Mouse (Mus musculus): ENCODE measurements around the gene Supt7l.

Supt7l gene

DNA sequence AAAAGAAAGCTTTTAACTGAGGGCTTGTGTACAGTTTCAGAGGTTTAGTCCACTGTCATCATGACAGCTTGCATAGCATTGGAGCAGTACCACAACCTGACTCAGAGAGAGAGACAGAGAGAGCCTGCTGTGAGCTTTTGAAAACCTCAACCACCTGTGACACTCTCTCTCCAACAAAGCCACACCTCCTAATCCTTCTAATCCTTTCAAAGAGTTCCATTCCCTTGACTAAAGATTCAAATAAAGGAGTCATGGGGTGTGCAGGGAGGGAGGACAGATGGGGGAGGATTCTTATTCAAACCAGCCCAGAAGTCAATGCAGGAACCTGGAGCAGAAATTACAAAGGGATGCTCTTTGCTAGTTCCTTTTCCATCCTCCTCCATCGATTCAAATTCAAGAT, 35.6 kb downstream of the Supt7l start:
- peak; percentile 90 for DNase-seq (ENCODE audit: low read depth, low spot score)

DNA sequence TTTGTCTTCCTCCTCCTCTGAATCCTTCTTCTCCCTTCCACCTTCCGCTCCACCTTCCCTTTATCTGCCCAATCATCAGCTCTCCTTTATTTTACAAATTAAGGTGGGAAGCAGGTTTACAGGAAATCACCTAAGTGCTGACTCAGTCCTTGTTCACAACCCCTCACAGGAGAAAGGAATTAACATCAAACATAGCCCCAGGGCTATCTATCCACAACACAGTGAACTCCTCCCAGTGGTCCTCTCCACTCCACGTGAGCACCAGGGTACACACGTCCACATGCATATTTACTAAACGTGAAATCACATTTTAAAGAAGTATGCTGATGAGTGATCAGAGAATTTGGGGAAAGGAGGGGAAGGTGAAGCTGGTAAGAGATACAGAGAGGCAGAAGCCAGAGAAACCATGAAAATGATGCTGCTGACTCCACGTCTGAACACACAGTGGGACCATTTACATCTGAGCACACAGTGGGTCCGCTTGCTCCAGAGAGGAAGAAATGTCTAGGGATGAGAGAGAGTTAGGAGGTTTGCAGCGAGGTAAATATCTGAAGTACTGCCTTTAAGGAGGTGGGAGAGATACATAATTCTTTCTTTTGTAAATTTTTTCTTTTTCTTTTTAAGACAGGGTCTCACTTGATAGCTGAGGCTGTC, 38.4 kb downstream of the Supt7l start:
- DNase-seq (ENCODE audit: low read depth, low spot score) = peak; percentile 95

DNA sequence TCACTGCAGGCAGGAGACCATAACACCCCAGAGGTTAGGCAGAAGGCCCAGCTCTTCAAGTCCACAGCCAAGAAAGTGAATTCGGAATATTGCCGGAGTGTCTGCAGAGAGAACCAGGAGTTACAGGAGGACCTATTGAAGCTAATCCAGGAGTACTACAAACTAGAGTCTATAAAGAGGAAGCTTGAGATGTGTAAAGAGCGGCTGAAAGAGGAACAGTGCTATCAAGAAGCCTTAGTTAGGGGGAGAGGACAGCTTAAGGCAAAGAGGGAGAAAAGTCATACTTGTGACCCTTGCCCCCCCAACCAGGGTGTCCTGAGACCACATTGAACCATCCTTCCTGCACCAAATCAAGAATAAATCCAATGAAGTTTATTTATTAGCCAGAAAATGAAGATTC, 39.7 kb downstream of the Supt7l start:
- DNase-seq (ENCODE audit: low read depth, low spot score) = no peak

DNA sequence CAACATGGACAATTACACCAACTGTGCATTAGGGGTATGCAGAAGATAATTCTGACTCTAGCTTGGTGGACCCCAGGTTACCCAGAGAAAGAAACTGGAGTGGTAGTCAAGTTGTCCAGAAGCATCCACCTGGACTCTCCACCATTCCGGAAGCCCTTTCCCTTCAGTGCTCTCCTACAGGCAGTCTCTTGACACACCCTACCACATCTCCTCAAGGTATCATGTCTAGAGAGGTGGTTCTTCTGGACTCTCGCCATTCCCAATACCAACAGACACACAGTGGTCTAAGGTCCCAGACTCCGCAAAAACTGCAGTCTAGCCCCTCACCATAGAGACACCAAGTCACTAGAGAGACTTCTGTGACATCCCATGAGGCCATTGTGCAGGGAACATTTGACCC, 42.2 kb downstream of the Supt7l start, which contains the start of gene 4930548H24Rik:
TSS of gene 4930548H24Rik (plus strand) at position 301 of the 400 bp plus-strand sequence.
- no peak for DNase-seq (ENCODE audit: low read depth, low spot score)

GRCm38 (mm10) chr5:31480536-31480935, 47.1 kb downstream of the Supt7l start:
- DNase-seq (ENCODE audit: low read depth, low spot score) = no peak

DNA sequence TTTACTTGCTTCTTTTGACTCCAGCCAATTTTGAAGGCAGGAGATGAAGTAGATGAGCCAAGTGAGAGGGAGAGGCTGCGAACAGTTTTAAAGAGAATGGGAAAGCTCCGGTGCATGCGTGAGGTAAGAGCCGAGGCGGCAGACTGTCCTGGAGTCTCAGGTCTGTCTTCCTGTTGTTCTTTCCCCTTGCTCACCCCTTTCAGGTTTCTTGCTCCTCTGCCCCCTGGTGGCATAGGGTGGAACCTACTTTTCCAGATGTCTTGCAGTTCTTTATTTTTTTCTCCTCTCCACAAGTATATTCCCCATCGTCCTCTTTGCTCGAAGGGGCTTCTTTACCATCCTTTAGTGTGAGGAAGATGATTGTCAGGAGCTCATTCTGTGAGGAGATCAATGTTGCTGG, 57.3 kb downstream of the Supt7l start:
- DNase-seq (ENCODE audit: low read depth, low spot score) = peak; percentile 80

GRCm38 (mm10) chr5:31469711-31470110, 57.9 kb downstream of the Supt7l start:
- no peak for DNase-seq (ENCODE audit: low read depth, low spot score)

DNA sequence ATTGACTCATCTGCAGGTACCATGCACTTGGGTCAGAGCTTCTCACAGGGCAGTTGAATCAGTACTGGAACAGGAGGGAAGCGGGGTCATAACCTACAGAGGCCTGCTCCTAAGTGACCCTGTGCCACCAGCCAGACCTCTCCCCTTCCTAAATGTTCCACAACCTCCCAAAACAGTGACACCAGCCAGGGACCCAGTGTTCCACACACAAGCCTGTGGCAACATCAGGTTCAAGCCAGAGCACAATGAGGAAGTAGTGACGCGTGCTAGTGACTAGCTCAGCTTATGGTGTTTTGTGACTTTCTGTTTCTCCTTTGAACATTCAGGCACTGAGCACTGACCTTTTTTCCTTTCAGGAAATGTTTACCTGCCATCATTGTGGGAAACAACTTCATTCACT, 59.8 kb downstream of the Supt7l start:
- no peak for DNase-seq (ENCODE audit: low read depth, low spot score)
